Mouse (Mus musculus) bone marrow macrophage, adult 2 months (primary cell): ENCODE results near the gene Ctns.

ENCODE experiments used
- CTCF ChIP-seq: IDR thresholded peaks from 2 replicates; pipeline ENCODE4 v1.5.1; 2012; ENCODE audit warnings: low read depth, mild to moderate bottlenecking, low read length, moderate library complexity
- POLR2A ChIP-seq: IDR thresholded peaks from 2 replicates; pipeline ENCODE4 v1.6.1; 2012; ENCODE audit warnings: mild to moderate bottlenecking, low read depth, low read length, borderline replicate concordance

DNA sequence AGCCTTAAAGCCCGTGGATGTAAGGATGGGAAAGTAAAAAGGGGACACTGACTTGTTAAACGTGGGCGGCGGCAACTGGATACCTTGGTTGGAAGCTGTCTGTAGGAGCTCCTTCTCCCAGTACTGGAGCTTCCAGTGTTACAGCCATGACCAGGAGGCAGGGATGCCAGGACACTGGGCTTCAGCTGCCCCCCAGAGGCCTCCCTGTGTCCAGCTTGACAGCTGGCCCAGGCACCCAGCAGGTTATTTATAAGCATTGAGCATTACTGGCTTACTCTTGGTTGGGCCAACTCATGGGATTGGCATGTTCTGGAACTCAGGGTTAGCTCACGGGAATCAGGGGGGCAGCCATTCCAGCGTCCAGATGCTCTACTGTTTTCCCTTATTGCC, 38.0 kb downstream of the Ctns start:
- TF ChIP-seq CTCF: no peak
- no peak for TF ChIP-seq POLR2A
